Mouse (Mus musculus): Measurements from ENCODE around the gene Sipa1l1. TPM values are rescaled to one million over a fixed set of nuclear protein-coding genes. Genes with fewer than 3 reads are reported as not detected.

The Sipa1l1 gene
- polyA plus RNA-seq, 1 experiment: 9.7 TPM

DNA sequence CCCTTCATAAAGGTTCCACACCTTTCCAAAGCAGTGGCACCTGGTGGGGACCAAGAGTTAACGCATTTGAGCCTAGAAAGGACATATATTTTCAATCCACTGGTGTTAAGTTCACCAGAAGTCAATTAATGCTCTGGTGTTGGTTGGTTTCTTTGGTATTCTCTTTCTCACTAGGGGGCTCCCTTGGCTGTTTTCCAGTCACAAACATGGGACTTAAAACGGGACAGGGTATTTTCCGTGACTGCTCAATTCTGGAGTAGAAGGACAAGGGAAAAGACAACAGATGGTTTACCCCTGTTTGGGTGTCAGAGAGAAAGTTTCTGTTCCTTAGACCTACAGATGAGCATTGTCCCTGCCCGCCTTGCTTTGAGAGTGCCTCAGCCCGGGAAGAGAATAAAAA, 105.5 kb downstream of the Sipa1l1 start:
- Histone ChIP-seq H3K36me3 (ENCODE audit: control insufficient read depth, insufficient read depth) (no peaks in the 10 kb centered on the region), H3K27me3 (ENCODE audit: control insufficient read depth, insufficient read depth, insufficient read length) (no peaks in the 10 kb centered on the region), H3K4me3 (ENCODE audit: insufficient read depth, poor library complexity, severe bottlenecking) (no peak overlapping the region), H3ac (ENCODE audit: control insufficient read depth, insufficient read length, low read depth) (no peak overlapping the region), H3K79me2 (ENCODE audit: control insufficient read depth, insufficient read depth) (no peaks in the 10 kb centered on the region), H3K79me3 (ENCODE audit: low read depth) (no peaks in the 10 kb centered on the region)
- TF ChIP-seq MYOG (IDR thresholded peaks at IDR 0.05; ENCODE audit: control insufficient read depth, extremely low read depth, insufficient read length) (no peak), FOSL1 (IDR thresholded peaks at IDR 0.05; ENCODE audit: insufficient read depth, low read length, poor library complexity, severe bottlenecking) (no peak), CEBPB (IDR thresholded peaks at IDR 0.05; ENCODE audit: low read depth) (no peak), MAX (IDR thresholded peaks at IDR 0.05) (no peak), MYOD1 (IDR thresholded peaks at IDR 0.05; ENCODE audit: control insufficient read depth, insufficient read length, low read depth) (no peak), USF1 (IDR thresholded peaks at IDR 0.05; ENCODE audit: low read depth) (no peak), CTCF (IDR thresholded peaks at IDR 0.05; ENCODE audit: control insufficient read depth, insufficient read depth, insufficient read length) (no peak)

DNA sequence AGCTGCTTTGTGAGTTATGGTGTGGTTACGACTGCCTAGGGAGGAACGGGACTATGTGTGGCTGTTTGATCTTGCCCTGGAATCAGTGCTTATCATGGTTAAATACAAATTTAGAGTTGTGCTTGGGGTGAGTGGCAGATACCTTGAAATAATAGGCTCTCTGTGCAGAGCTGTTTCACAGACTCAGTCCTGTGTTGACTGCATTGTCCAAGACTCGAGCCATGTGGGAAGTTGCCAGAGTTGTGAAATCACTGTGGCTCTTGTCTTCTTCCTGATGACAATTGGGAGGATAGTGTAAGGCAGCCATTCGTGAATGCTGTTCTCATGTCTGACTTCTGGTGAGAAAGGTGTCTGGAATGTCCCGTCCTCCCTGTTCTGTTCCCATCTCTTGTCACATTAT, 106.6 kb downstream of the Sipa1l1 start:
- Histone ChIP-seq H3K27me3 (ENCODE audit: control insufficient read depth, insufficient read depth, insufficient read length) (no peaks in the 10 kb centered on the region), H3K36me3 (ENCODE audit: control insufficient read depth, insufficient read depth) (no peaks in the 10 kb centered on the region), H3K79me2 (ENCODE audit: control insufficient read depth, insufficient read depth) (no peaks in the 10 kb centered on the region), H3K4me3 (ENCODE audit: insufficient read depth, poor library complexity, severe bottlenecking) (no peak overlapping the region), H3K79me3 (ENCODE audit: low read depth) (no peaks in the 10 kb centered on the region), H3ac (ENCODE audit: control insufficient read depth, insufficient read length, low read depth) (no peak overlapping the region)
- TF ChIP-seq CEBPB (IDR thresholded peaks at IDR 0.05; ENCODE audit: low read depth) (peak; percentile 4), MYOD1 (IDR thresholded peaks at IDR 0.05; ENCODE audit: control insufficient read depth, insufficient read length, low read depth) (no peak)

DNA sequence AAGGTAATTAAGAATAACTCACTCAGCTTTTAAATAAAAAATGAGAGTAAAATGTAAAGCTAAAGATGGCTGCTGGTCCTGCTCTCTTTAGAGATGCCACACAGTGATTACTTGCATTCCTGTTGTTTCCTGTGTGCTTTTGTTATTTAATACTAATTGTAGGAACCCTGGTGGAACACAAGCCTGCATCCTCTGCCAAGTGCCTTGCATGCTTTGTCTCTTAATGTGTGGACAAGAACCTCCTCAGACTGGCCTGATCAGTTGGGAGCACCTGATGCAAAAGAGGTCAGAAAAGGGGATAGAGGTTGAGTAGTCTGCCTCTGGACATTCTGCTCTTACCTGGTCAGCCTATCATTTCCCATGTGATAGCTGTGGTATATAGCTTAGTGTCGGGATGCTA, 107.5 kb downstream of the Sipa1l1 start:
- Histone ChIP-seq H3K4me3 (ENCODE audit: insufficient read depth, poor library complexity, severe bottlenecking) (no peak overlapping the region), H3ac (ENCODE audit: control insufficient read depth, insufficient read length, low read depth) (no peak overlapping the region), H3K27me3 (ENCODE audit: control insufficient read depth, insufficient read depth, insufficient read length) (no peaks in the 10 kb centered on the region), H3K79me3 (ENCODE audit: low read depth) (no peaks in the 10 kb centered on the region), H3K79me2 (ENCODE audit: control insufficient read depth, insufficient read depth) (no peaks in the 10 kb centered on the region), H3K36me3 (ENCODE audit: control insufficient read depth, insufficient read depth) (no peaks in the 10 kb centered on the region)
- TF ChIP-seq MYOD1 (IDR thresholded peaks at IDR 0.05; ENCODE audit: control insufficient read depth, insufficient read length, low read depth): no peak
- no peak for TF ChIP-seq CTCF (IDR thresholded peaks at IDR 0.05; ENCODE audit: control insufficient read depth, insufficient read depth, insufficient read length)
- no peak for TF ChIP-seq FOSL1 (IDR thresholded peaks at IDR 0.05; ENCODE audit: insufficient read depth, low read length, poor library complexity, severe bottlenecking)

DNA sequence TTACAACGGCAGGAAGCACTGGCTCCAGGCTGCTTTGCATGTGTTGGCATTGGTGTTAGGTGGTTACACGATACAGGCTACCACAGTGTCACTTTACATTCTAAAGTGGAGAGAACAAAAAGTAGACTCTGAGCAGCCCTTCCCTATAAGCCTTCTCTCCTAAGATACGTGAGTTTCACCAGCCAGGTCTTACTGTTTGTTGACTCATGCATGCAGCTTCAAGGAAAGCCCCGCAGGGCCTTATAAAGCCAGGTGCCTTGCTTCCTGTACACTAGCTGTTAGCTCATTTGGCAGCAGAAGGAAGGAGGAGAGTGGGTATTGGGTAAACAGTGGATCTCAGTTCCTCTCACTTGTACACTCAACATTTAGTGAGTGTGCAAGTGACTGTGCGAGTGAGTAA, 115.5 kb downstream of the Sipa1l1 start:
- peaks cover 6% of the 10 kb centered on the region for H3K79me2 ChIP-seq (ENCODE audit: control insufficient read depth, insufficient read depth)
- TF ChIP-seq MYOD1 (IDR thresholded peaks at IDR 0.05; ENCODE audit: control insufficient read depth, insufficient read length, low read depth) (no peak), FOSL1 (IDR thresholded peaks at IDR 0.05; ENCODE audit: insufficient read depth, low read length, poor library complexity, severe bottlenecking) (no peak), CTCF (IDR thresholded peaks at IDR 0.05; ENCODE audit: control insufficient read depth, insufficient read depth, insufficient read length) (no peak), CEBPB (IDR thresholded peaks at IDR 0.05; ENCODE audit: low read depth) (no peak), MYOG (IDR thresholded peaks at IDR 0.05; ENCODE audit: control insufficient read depth, extremely low read depth, insufficient read length) (no peak), USF1 (IDR thresholded peaks at IDR 0.05; ENCODE audit: low read depth) (no peak), MAX (IDR thresholded peaks at IDR 0.05) (no peak)
- peaks cover 5% of the 10 kb centered on the region for H3K79me3 ChIP-seq (ENCODE audit: low read depth)
- H3K27me3 ChIP-seq (ENCODE audit: control insufficient read depth, insufficient read depth, insufficient read length): no peaks in the 10 kb centered on the region
- no peaks in the 10 kb centered on the region for H3K36me3 ChIP-seq (ENCODE audit: control insufficient read depth, insufficient read depth)
- H3K4me3 ChIP-seq (ENCODE audit: insufficient read depth, poor library complexity, severe bottlenecking): no peak overlapping the region
- no peak overlapping the region for H3ac ChIP-seq (ENCODE audit: control insufficient read depth, insufficient read length, low read depth)

DNA sequence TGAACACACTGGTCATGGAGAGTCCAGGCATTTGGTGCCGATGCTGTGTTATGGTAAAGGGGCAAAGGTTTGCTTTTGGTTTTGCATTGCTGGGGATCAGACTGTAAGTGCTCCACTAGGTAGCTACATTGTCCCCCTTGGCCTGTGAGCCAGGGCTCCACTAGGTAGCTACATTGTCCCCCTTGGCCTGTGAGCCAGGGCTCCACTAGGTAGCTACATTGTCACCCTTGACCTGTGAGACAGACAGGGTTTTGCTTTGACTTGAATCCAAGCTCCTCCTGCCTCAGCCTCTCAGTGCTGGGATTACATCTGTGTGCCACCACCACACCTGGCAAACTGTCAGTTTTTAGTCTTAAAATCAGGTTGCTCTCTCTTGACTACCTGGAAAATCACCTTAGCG, 115.9 kb downstream of the Sipa1l1 start:
- Histone ChIP-seq H3K27me3 (ENCODE audit: control insufficient read depth, insufficient read depth, insufficient read length) (no peaks in the 10 kb centered on the region), H3K4me3 (ENCODE audit: insufficient read depth, poor library complexity, severe bottlenecking) (no peak overlapping the region), H3K79me3 (ENCODE audit: low read depth) (peaks cover 5% of the 10 kb centered on the region), H3ac (ENCODE audit: control insufficient read depth, insufficient read length, low read depth) (no peak overlapping the region), H3K36me3 (ENCODE audit: control insufficient read depth, insufficient read depth) (no peaks in the 10 kb centered on the region), H3K79me2 (ENCODE audit: control insufficient read depth, insufficient read depth) (peaks cover 6% of the 10 kb centered on the region)
- TF ChIP-seq MAX (IDR thresholded peaks at IDR 0.05) (no peak), MYOD1 (IDR thresholded peaks at IDR 0.05; ENCODE audit: control insufficient read depth, insufficient read length, low read depth) (no peak), CEBPB (IDR thresholded peaks at IDR 0.05; ENCODE audit: low read depth) (no peak), FOSL1 (IDR thresholded peaks at IDR 0.05; ENCODE audit: insufficient read depth, low read length, poor library complexity, severe bottlenecking) (no peak), CTCF (IDR thresholded peaks at IDR 0.05; ENCODE audit: control insufficient read depth, insufficient read depth, insufficient read length) (no peak), USF1 (IDR thresholded peaks at IDR 0.05; ENCODE audit: low read depth) (no peak), MYOG (IDR thresholded peaks at IDR 0.05; ENCODE audit: control insufficient read depth, extremely low read depth, insufficient read length) (no peak)

DNA sequence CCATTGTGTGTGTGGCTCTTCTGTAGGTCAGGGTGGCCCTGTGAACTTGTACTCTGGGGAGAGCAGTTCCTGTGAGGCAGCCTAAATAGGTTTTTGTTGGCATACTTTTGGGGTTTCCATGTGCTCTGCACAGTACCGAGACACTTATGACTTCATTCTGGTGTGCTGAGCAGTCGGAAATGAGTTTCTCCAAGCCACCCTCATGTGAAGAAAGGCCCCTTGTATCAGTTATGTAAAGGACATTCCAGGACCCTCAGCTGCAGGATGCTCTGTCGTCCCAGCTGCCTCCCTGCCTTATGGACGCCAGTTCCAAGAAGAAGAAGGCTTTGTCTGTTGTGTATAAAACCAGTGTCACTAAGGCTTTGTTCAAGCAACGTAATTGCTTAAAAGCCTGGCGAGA, 116.9 kb downstream of the Sipa1l1 start:
- Histone ChIP-seq H3K79me3 (ENCODE audit: low read depth) (peaks cover 5% of the 10 kb centered on the region), H3K79me2 (ENCODE audit: control insufficient read depth, insufficient read depth) (peaks cover 6% of the 10 kb centered on the region), H3ac (ENCODE audit: control insufficient read depth, insufficient read length, low read depth) (no peak overlapping the region), H3K27me3 (ENCODE audit: control insufficient read depth, insufficient read depth, insufficient read length) (no peaks in the 10 kb centered on the region), H3K36me3 (ENCODE audit: control insufficient read depth, insufficient read depth) (no peaks in the 10 kb centered on the region), H3K4me3 (ENCODE audit: insufficient read depth, poor library complexity, severe bottlenecking) (no peak overlapping the region)
- no peak for TF ChIP-seq MAX (IDR thresholded peaks at IDR 0.05)
- no peak for TF ChIP-seq MYOD1 (IDR thresholded peaks at IDR 0.05; ENCODE audit: control insufficient read depth, insufficient read length, low read depth)
- TF ChIP-seq CTCF (IDR thresholded peaks at IDR 0.05; ENCODE audit: control insufficient read depth, insufficient read depth, insufficient read length): no peak
- TF ChIP-seq FOSL1 (IDR thresholded peaks at IDR 0.05; ENCODE audit: insufficient read depth, low read length, poor library complexity, severe bottlenecking): no peak
- no peak for TF ChIP-seq USF1 (IDR thresholded peaks at IDR 0.05; ENCODE audit: low read depth)
- no peak for TF ChIP-seq MYOG (IDR thresholded peaks at IDR 0.05; ENCODE audit: control insufficient read depth, extremely low read depth, insufficient read length)
- TF ChIP-seq CEBPB (IDR thresholded peaks at IDR 0.05; ENCODE audit: low read depth): no peak
